Mouse (Mus musculus): ENCODE results near the gene Pex5l.

The Pex5l gene

DNA sequence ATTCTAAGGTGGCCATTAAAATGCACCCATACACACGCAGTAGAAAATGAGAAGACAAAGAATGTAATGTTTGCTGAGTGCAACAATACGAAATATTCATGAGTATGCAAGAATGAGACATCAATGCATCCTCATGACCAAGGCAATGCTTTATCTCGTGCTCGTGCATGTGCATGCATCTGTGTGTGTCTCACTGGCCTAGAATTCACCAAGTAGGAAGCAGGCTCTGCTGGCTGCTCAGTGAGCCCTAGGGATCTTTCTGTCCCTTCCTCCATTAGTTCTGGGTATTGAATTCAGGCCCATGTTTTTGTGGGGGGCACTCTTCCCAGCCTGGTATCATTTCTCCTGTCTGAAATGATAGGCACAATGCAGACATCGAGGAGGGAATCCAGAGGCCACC is 74.9 kb downstream of the Pex5l start:
- in situ Hi-C loops (cut with MboI; ENCODE audit: low sequenced_read_pairs): no loop called here

DNA sequence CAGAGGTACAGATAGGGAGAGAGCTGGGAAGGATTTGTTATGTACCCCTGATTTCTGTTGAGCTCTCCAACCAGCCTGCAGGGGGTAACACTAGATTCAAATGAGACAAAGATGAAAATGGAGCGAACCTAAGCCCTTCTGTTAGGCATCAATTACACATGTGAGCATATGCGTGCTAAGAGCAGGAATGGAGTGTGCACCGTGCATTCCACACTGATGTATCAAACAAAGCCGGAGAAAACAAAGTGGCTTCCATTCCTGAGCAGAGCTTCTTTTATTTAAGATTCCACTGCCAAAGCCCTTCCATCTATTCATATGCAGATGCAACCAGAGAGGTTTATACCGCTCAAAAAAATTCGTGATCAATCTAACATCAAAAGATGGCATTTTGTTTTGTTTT is 79.5 kb downstream of the Pex5l start:
- in situ Hi-C loops (cut with MboI; ENCODE audit: low sequenced_read_pairs): no loop called here

DNA sequence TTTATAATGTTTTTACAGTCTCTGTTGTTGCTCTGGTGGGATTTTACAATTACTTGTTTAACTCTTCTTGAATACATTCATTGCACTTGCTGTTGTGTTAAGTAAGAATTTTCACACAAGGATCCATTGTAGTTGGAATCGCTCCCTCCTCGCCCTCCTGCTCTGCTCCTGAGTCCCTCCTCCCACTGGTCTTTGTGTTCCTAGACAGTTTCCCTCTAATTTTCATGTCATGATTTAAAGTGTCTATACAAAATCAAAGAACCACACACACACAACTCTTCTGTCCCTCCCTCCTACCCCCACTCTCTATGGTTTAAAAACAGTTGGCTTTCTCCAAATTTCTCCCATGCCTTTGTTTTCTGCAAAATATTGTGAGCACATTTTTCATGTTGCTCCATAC is 81.6 kb downstream of the Pex5l start:
- in situ Hi-C loops (cut with MboI; ENCODE audit: low sequenced_read_pairs): no loop called here

DNA sequence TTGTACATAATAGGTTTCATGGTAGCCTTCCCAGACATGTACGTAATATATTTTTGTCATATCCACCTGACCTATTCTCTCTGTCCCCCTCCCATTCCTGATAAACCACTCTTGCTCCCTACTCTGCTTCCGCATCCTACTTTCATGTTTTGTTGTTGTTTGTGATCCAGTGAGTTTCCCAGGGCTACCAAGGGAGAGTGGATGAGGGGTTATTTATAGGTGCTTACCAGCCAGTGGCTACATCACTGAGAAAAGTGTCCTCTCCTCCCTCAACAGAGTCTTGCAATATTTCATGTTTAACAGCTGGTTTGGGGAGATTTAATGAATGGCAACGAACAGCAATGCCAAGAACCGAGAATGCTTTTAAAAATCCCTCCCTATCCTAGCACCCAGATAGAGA is 82.0 kb downstream of the Pex5l start:
- in situ Hi-C loops (cut with MboI; ENCODE audit: low sequenced_read_pairs): no loop called here

DNA sequence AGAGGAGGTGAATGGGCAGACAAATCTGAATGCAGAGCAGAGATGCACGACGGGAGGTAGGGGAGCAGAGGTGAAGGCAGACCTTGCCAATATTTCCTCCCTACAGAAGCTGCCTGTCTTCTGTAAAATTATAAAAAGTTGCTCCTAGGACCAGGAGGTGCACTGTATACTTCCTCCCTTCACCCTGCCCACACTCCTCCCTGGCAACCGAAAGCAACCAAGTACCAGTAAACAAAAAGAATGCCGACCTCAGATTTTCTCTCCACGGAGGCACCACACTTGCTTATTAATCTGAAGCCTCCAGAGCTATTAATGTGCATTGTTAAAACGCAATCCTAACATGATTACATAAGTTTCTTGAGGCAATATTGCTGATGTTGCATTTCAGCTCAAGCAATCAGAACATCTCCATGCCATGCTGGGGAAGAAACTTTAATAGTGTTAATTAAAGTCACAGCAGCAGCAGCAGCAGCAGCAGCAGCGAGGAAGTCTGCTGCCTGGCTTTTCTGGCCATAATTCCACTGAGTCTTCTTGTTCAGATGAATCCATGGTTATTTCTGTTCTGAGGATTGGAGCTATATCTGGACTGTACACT is 82.6 kb downstream of the Pex5l start:
- in situ Hi-C loops (cut with MboI; ENCODE audit: low sequenced_read_pairs): no loop called here

DNA sequence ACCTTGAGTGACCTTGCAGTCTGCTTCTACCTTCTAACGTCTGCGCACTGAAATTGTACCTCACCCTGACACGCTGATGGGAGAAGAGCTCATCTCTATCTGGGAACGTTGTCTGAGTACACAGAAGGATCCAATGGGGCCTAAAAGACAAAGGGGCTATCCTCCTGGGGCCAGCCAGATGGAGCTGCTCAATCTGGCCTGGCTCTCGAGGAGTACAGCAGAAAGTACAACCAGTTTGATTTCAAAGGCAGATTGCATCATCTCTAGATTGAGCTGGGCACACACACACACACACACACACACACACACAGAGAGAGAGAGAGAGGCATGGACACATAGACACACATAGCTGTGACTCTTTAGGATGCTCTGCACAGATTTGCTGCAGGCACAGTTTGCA is 94.7 kb downstream of the Pex5l start:
- in situ Hi-C loops (cut with MboI; ENCODE audit: low sequenced_read_pairs): no loop called here

DNA sequence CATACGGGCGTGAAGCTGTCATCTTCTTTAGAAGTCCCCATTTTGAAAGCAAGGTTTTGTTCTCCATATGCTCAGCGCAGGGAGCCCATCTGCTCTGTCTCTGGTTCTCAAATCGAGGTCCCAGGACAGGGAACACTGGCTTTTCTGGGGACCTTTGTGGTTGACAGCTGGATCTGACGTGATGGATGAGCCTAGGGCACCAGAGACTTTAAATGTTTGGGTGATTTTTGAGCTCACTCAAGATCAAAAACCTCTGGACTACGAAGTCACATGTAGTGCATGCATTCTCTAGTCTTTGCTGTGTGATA is 98.3 kb downstream of the Pex5l start:
- in situ Hi-C loops (cut with MboI; ENCODE audit: low sequenced_read_pairs): no loop called here

DNA sequence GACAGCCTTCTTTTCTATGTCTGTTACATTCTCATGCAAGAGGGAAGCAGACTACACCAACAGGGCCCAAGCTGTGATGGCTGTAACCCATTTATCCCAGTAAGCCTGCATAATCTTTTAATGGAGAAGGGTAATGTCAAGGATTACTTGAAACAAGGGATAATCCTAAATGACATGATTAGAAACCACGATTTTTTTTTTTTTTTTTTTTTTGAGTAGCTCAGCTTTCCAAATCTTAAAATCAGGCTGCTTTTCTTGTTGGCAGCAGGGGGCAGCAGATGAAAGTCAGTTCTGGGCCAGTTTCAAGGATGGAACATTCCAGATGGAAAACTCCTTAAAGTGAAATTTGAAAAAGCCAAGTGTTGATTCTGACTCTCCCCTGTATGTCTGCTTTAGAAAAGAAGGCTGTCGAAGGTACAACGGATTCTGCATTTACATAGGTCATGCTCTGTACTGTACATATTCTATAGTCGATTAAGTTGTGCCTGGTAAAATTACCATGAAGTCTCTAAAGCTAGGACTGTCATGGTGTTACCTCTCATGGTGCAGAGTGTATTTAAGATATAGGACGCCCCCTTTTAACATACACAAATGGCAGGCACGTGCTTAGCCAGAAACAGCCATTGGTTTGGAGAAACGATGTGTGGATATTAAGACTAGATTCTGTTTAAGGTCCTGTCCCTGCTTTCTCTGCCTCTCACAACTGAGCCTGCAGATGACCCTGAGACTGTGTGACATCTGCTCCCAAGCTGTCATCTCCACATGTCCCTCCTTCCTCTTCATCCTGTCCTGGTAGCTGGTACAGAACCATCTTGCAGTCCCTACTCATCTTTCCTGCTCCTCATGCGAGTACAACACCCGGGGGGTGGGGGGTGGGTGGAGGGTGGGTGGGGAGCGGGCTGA is 98.9 kb downstream of the Pex5l start:
- in situ Hi-C loops (cut with MboI; ENCODE audit: low sequenced_read_pairs): no loop called here

DNA sequence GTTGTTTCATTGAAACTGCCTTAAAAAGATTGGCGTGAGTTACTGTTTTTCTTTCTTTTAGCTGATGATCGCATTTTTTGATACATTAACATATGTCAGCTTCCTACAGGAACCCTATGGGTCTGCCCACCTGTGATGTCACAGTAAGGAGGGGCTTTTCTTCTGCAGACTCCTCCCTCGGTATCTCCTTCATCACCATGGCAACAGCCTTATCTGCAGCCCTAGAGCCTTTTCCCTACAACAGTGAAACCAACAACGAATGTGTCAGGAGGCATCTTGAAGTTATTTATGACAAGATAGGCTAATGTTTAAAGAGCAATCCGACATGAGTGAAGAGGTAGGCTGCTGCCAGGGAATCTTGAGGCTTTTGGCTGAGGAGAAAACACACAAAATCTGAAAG is 118.5 kb downstream of the Pex5l start:
- in situ Hi-C loops (cut with MboI; ENCODE audit: low sequenced_read_pairs): no loop called here

DNA sequence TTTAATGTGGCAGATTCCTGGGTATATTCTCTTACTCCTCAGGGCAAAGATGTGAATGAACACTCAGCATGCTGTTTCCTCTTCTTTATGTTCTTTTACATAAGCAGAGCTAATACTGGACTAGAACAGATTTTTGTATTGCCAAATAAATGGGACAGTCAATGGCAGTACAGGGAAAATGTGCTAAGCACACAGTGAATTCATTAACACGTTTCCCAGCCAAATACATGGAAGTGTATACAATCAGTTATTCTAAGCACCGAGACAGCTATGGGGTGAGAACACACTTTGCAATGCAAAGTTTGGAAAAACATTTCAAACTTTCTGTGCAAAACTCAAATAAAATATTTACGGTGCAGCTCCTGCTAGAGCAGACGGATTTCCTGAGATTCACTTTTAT is 139.1 kb downstream of the Pex5l start:
- in situ Hi-C loops (cut with MboI; ENCODE audit: low sequenced_read_pairs): no loop called here

DNA sequence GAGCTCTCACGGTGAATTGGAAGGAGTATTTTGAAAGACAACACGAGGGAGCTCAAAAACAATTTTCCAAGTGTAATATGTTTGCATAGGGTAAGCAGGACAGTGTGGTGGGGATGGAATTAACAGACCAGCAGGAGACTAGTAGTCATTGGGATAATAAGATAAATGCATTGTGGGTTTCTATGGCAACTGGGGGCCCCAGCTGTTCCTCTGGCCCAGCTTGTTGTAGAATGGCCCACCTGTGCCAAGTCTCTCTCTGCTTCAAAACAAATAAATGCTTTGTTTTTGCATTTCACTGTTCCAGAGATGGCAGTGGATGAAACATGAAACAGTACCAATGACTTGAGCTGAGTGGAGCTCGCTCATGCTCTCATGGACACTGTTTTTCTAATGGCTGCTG is 141.3 kb downstream of the Pex5l start:
- in situ Hi-C loops (cut with MboI; ENCODE audit: low sequenced_read_pairs): no loop called here

DNA sequence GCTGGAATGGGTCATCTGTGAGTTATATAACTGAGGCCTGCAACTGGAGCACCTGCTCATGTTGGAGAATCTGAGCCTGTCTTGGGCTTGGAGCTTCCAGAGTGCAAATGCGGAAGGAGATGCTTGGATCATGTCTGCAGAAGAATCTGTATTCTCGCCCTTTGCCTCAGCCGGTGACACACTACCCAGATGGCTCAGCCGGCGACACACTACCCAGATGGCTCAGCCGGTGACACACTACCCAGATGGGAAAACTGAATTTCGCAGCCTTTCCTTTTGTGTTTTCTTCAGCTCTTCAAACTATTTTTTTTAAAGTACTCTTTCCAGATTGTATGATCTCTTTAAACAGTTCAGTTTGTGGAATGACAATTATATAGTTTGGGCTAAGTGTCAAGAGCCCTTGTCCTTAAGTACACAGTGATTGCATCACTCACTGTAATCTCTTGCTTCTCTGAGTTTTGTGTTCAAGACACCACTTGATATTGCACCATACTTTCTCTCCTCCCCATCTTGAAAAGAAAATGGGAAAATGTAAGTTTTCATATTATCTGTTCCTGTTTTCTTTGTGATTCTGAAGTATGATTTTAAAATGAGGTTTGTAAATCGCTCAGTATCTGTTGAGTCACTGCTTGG is 142.5 kb downstream of the Pex5l start:
- in situ Hi-C loops (cut with MboI; ENCODE audit: low sequenced_read_pairs): no loop called here

DNA sequence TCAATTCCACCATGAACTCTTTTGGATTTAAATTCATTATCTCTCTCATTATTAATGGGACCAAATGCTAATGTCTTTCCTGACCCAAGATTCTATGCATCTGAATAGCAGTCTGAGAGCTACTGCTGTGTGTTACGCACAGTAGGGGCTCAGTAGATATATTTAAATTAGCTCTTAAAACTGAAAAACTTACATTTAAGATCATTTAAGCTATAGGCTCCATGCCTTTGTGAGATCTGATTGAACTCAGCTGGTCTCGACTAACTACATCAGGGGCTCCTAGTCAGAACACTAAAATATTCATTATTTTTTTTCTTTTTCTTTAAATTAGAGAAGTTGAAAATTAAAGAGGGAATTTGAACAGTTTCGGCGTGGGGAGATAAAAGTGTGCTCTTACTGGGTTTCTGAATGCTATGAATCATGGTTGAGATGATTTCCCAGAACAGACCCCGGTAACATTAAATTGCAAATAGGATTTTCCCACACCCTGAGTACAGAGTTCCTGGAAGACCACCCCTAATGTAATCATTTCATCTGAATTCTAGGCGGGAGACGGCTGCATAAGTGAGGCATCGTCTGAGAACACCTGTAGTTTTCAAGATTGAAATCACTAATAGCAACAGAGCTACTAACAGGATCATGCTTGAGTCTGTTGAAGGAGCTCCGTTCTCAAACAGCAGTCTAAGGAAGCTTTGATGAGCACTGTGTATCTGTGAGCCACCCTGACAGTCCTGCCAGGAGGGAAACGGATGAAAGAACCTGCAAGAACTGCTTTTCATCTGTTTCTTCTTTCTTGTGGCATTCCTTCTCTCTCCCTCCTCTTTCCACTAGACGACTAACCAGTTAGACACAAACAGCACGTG is 151.1 kb downstream of the Pex5l start:
- in situ Hi-C loops (cut with MboI; ENCODE audit: low sequenced_read_pairs): no loop called here

DNA sequence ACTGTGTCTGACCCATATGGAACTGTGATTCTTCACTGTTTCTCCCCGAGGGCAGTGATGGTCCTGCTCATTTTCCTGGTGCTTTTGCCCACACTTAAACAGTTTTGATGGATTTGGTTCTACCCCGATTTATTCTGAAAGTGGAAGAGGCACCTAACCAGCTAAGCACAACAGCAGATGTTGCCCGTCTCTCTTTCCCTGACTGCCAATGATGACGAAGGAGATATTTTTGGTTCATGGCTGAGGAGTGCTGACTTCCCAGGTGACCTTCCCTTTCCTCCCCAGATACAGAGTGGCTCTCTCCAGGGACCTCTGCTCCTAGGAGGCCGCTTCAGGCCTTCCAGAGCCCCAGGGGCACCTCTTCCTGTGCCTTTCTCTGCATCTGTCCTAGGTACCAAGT is 155.2 kb downstream of the Pex5l start:
- in situ Hi-C loops (cut with MboI; ENCODE audit: low sequenced_read_pairs): no loop called here

DNA sequence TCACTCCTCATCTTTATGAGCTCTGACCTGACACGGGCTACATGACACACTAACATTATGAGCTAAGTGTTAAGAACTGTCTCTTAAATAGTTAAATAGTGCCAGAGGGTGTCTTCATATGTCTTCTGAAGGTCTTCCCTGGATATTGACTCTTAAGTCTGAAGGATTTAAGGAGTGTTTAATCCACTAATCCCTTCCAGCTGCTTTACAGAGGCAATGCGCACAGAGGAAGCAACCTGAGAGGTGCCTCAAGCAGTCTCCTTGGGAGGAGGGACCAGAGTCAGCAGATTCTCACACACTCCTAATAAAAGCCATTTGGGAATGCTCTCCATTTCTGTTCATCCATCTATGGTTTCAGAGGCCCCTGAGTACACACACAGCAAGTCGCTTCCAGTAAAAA is 157.9 kb downstream of the Pex5l start:
- in situ Hi-C loops (cut with MboI; ENCODE audit: low sequenced_read_pairs): no loop called here

DNA sequence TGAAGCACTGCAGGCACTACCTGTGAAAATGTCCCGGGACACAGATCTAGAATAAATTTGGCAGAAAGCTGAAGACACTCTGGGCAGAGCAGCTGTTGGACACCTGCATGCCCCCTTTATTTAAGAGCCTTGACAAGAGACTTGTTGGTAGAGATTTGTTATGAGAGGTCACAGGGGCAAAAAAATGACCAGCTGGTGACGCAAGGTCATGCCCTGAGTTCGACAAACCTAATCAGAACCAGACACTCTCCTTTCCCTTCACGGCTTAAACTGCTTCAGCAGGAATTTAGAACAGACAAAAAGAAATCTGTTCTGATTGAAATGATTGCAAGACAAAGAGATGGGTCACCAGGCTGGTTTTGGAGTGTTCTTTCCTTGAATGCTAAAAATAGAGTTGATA is 163.1 kb downstream of the Pex5l start:
- in situ Hi-C loops (cut with MboI; ENCODE audit: low sequenced_read_pairs): no loop called here

DNA sequence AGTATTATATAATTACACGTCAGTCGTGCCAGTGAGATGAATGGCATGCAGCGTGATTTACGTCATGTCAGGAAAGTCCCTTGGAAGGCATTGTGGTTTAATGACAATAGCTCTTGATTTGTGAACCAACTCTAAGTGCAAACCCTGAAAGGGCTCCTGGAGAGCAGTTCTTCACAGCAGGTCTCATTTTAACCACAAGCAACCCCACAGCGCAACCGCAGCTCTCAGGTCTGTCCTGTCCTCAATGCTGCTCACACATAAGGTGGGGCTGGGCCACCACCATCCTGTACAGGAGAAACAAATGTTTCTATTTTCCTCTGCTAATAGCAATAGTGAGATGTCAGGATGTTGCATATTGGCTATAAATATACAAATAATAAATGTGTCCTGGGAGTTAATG is 163.8 kb downstream of the Pex5l start:
- in situ Hi-C loops (cut with MboI; ENCODE audit: low sequenced_read_pairs): no loop called here

DNA sequence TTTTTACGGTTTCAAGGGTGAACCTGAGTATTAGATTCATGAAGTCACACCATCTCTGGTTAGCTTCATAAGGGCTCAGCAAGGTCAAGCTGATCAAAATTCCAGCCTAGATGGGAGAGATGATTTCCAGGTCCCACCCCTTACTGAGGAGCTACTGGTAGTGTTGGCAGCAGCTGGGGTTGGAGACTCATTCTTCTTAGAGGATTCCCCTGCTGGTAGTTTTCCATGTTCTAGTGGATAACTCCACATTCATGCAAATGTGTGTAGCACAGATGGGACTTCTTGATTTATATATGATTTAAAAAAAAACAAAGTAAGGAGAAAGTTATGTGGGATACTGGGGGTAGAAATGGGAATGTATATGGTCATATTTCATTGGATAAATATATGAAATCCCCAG is 172.8 kb downstream of the Pex5l start:
- in situ Hi-C loops (cut with MboI; ENCODE audit: low sequenced_read_pairs): loop anchor here (25.0 kb wide), 1 partner anchor 817 kb away; the partner anchor contains the start of gene Ttc14

DNA sequence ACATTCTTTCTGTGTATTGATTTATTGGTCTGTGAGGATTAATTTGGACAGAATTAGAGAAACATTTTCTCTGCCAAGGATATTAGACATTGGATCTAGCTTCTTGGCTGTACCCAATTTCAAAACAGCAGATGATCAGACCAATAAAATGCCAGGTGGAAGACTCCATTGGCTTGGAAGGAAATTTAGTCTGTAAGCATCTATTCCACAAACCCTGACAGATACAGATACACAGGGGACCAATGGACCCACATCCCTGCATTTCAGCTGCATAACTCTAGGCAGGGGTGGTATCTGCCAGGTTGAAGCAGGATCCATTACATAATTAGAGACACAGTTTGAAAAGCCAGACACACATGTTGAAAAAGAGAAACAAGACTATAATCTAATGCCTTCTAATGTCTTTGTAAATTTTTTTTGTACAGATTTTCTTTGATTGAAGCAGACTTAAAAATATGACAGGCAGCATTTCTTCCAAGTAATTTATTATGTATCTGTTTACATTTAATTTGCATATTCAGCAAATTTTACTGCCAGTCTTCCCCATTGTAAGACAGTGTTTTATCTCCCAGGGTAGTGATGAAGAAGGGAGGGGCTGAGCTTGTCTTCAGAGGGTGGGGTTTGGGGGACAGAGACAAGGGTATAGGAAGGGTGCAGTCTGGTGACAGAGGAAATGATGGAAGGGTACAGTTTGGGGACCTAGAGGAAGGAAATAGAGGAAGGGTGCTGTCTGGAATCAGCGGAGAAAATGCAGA is 174.2 kb downstream of the Pex5l start:
- in situ Hi-C loops (cut with MboI; ENCODE audit: low sequenced_read_pairs): loop anchor here (25.0 kb wide), 1 partner anchor 818 kb away; the partner anchor contains the start of gene Ttc14

DNA sequence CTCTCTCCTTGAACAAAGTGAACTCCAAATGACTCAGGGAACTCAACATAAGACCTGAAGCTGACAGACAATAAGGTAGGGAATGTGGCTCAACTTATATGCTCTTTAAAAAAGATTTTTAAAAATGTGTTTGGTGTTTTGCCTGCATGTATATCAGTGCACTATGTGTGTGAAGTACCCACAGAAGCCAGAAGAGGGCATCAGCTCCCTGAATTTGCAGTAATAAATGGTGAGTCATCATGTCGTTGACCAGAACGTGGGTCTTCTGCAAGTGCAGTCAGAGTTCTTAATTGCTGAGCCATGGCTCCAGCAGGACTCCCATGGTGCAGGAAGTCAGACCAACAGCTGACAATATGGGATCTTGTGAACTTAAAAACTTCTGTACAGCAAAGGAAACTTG is 177.5 kb downstream of the Pex5l start:
- in situ Hi-C loops (cut with MboI; ENCODE audit: low sequenced_read_pairs): loop anchor here (25.0 kb wide), 1 partner anchor 822 kb away; the partner anchor contains the start of gene Ttc14

All from CH12F3 (cell line).